Mouse (Mus musculus) c-Kit-positive CD71-negative TER-119-negative erythroid progenitor cells, embryonic 14.5 days (primary cell): ENCODE data around the gene Prune2.

Experiments used
- DNase-seq: peaks from one replicate; pipeline ENCODE4 v3.0.0-alpha.2; 2013; ENCODE audit warnings: low read depth

Prune2 gene

GRCm38 (mm10) chr19:17006220-17006907 lies 50.4 kb downstream of the Prune2 start:
- DNase-seq = no peak

- no peak for DNase-seq
Measured at GRCm38 (mm10) chr19:17011261-17011995, 55.5 kb downstream of the Prune2 start.

GRCm38 (mm10) chr19:17013085-17013484 lies 57.2 kb downstream of the Prune2 start:
- no peak for DNase-seq

GRCm38 (mm10) chr19:17014337-17015124 lies 58.6 kb downstream of the Prune2 start:
- peak; percentile 53 for DNase-seq

GRCm38 (mm10) chr19:17024748-17025147 lies 68.8 kb downstream of the Prune2 start:
- no peak for DNase-seq

- peak; percentile 60 for DNase-seq
Measured at GRCm38 (mm10) chr19:17030276-17030675, 74.4 kb downstream of the Prune2 start.

GRCm38 (mm10) chr19:17032314-17032713 lies 76.4 kb downstream of the Prune2 start:
- no peak for DNase-seq

- no peak for DNase-seq
Measured at GRCm38 (mm10) chr19:17046961-17047360, 91.0 kb downstream of the Prune2 start.

GRCm38 (mm10) chr19:17055892-17056291 lies 100.0 kb downstream of the Prune2 start:
- no peak for DNase-seq

- DNase-seq = no peak
Measured at GRCm38 (mm10) chr19:17060106-17060505, 104.2 kb downstream of the Prune2 start.

GRCm38 (mm10) chr19:17064421-17064820 lies 108.5 kb downstream of the Prune2 start:
- DNase-seq = peak; percentile 10

GRCm38 (mm10) chr19:17069067-17069466 lies 113.1 kb downstream of the Prune2 start:
- no peak for DNase-seq

GRCm38 (mm10) chr19:17071205-17071604 lies 115.3 kb downstream of the Prune2 start:
- no peak for DNase-seq

- no peak for DNase-seq
Measured at GRCm38 (mm10) chr19:17072245-17072644, 116.3 kb downstream of the Prune2 start.

- no peak for DNase-seq
Measured at GRCm38 (mm10) chr19:17078643-17079316, 122.9 kb downstream of the Prune2 start.

GRCm38 (mm10) chr19:17081382-17081781 lies 125.5 kb downstream of the Prune2 start:
- no peak for DNase-seq

- no peak for DNase-seq
Measured at GRCm38 (mm10) chr19:17094067-17094466, 138.1 kb downstream of the Prune2 start.

- DNase-seq = no peak
Measured at GRCm38 (mm10) chr19:17096338-17096737, 140.4 kb downstream of the Prune2 start.

- no peak for DNase-seq
Measured at GRCm38 (mm10) chr19:17097210-17097609, 141.3 kb downstream of the Prune2 start.

GRCm38 (mm10) chr19:17108782-17109181 lies 152.9 kb downstream of the Prune2 start:
- no peak for DNase-seq

GRCm38 (mm10) chr19:17124034-17124735 lies 168.3 kb downstream of the Prune2 start:
- peak; percentile 34 for DNase-seq
